Mouse (Mus musculus) heart, postnatal 10 days (tissue): Measurements from ENCODE around the gene Gm1993. TPM values are rescaled to one million over a fixed set of nuclear protein-coding genes. Genes with fewer than 3 reads are reported as not detected.
"Not testable (repeated sequence)": the region's sequence is repeated elsewhere in the genome, so short reads cannot be mapped to it uniquely, and the experiment has no call there.

Experiments used
- DNase-seq, 2 experiments: peaks; one replicate each; pipeline ENCODE4 v3.0.0; 2021
- intact Hi-C: fragments of 180-260 bp; cut with DNase I; formaldehyde crosslinking; loops from one replicate; pipeline ENCODE4 v1.15.1; 2025
- total RNA-seq, 2 experiments: library from RNA; stranded (reverse); gene quantifications; 2 replicates each; pipeline ENCODE4 v1.2.3; 2021

Gm1993 gene
- not detected for total RNA-seq

DNA sequence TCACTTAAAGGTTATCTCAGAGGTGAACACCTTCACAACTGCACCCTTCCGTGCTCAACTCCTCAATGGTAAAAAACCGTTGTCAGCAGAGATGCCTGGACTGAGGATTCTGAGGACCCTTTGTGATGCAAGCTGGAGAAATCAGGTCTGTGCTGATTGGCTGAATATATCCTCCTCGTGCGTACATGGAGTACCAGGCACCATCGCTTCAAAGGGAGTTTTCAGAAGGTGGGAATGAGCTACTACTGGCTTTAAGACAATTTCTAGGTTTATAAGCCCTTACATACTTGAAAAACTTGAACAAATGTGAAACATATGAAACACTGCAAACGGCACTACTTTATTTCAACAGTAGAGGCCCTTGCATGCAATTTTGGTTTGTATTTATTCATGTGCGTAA lies at the start of gene Gm1993:
Gene Gm1993 (minus strand): TSS at position 101 of the 400 bp plus-strand sequence.
- intact Hi-C loops, DNase-seq: not testable (repeated sequence)
